Mouse (Mus musculus) olfactory bulb, adult 2 months (tissue): ENCODE results near the gene Tmem248.

ENCODE experiments used
- CTCF ChIP-seq: fragments of 200-500 bp; IDR thresholded peaks from 2 replicates; pipeline ENCODE4 v1.5.1; 2012; ENCODE audit warnings: low read depth, mild to moderate bottlenecking, low read length, moderate library complexity; ENCODE audit not compliant: insufficient read depth
- POLR2A ChIP-seq: fragments of 200-500 bp; IDR thresholded peaks from 2 replicates; pipeline ENCODE4 v1.6.1; 2012; ENCODE audit warnings: mild to moderate bottlenecking, low read depth, low read length, moderate library complexity; ENCODE audit not compliant: insufficient read depth

DNA sequence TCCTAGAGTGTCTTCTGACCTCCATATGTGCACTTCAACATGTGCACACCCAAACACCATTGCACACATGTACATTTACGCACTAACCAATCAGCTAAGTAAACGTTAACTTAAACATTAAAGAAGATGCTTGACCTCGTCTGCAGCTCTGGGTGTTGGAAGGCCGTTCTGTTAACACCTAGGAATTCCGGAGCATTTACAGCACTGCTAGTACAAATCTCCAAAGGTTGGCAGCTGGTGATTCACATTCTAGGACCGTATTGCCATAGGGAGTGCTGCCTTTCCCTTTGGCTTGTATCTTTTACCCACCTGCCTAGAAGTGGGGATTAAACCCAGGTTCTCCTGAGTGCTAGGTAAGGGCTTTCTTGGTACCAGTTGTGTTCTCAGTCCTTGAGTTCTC lies 25.0 kb upstream of the Tmem248 start:
- no peak for TF ChIP-seq CTCF
- no peak for TF ChIP-seq POLR2A
